Mouse (Mus musculus): Measurements from ENCODE around the gene Snrnp25.

The Snrnp25 gene

DNA sequence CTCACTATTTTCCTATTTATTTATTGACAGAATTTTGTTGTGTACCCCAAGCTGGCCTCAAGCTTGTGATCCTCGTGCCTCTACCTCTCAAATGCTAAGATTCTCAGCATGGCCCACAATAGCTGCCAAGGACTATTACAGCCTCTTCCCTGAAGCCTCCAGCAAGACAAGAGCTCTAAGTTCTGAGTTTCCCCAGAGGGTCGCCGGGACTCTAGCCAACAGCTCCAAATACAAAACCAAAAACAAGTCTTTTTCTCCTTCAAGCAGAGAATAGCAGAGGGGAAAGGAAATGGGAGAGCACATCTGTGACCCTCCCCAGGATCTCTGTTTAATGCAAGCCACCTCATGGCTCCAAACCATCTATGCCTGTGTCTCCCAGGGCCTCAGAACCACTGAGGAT lies 38.8 kb downstream of the Snrnp25 start:
- DNase-seq (ENCODE audit: low spot score in 2 of 2), result no peak

DNA sequence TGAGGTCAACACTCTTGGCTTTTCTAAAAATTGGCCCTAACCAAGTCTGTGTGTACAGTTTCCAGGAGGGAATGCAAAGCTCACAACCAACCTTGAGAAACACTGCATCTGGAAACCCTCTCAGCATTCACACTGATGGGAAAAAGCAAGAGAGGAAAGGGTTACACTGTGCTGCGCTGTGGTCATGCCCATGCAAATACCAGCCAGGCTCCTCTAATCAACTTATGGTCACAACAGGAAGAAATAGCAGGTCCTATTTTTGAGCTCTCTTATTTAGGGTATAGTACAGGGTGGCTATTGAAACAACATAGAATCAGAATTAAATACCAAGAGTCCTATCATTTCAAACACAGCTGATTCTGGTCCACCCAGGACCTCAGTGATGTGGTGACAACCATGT lies 39.4 kb downstream of the Snrnp25 start:
- no peak for DNase-seq (ENCODE audit: low spot score in 2 of 2)

DNA sequence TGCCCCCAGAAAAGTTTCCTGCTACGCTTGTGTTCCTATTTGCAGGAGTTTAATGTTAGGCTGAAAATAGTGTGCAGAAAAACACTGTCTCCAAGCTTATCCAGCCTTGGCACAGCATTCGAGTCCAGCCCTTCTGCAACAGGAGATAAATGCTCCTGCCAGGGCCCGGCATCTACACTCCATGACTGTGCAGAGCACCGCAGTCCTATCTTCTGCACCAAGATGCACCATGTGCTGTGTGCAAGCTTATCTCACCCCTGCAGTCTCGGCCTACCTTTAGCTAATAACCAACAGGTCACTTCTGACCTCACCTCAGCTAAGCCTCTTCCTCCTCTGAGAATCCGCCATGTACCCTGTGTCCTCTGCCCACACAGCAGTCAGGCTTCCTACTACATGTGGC lies 40.4 kb downstream of the Snrnp25 start:
- DNase-seq (ENCODE audit: low spot score in 2 of 2), result no peak

DNA sequence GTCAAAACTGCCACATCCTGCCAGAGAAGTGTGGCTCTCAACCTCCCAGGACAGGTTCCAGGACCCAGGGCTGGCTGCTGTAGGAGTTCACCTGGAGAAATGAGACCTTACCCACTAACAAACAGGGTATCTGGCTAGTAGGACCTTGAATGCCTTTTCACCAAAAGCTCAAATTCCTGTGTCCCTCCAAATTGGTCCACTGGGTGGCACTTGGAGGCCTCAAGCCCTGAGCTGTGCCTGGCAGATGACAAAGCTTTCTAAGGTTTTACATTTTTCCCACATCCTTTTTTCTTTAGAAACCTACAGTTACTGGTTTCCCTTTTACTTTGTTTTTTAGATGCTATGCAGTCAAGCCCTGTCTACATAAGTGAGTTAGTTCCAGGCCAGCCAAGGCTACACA lies 41.9 kb downstream of the Snrnp25 start:
- DNase-seq (ENCODE audit: low spot score in 2 of 2), result no peak

DNA sequence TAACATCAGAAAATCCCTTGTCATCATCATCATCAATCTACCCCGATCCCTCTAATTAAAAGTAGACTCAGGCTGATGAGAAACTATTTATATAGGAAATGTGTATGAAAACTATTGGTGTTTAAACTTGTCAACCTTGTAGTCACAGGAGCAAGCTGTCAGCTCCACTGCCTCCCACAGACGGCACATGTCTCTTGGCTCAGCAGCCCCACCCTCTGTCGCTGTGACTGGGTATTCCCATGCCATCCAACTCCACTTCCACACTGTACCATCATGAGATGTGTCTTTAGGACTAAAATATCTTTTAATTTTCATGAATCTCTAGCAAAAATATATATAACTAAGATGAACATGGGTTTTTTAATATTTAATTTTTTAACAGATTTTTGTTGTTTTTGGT lies 43.1 kb downstream of the Snrnp25 start:
- DNase-seq (ENCODE audit: low spot score in 2 of 2), result no peak

DNA sequence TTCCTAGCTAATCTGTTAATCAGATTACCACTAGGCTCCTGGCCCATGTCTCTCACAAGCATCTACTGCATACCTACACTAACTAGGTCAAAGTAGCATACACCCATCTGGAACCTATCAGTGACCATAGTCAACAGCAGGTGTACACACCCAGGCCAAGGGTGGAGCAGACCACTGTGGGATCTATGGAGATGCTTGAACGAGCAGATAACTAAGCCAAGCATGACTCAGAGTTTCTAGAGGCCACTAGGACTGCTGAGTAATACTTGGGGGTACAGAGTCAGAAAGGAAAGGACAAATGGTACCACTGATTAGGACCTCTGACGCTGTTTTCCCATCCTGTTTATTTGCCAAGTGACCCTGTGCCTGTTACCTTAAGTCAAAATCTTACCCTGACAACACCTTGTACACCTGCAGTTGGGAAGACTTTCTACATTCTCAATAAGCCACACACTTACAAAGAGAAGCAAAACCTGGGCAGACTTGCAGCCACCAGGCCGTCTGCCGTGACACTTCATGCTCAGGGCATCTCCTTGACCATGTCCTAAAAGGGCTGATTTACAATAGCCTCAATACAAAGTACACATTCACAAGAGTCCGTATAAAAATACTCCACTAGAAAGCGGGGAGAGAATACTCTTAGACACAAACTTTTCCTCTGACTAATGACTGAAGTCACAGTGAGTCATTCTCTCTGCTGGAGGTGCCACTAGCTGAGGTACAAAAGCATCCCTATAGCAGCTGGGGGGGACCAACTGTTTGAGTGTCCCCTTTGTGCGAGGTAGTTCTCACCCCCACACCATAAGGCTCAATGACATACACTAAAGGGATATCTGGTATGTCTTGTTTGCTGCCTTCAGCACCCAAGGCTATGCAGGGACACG lies 45.9 kb downstream of the Snrnp25 start:
- no peak for DNase-seq (ENCODE audit: low spot score in 2 of 2)

DNA sequence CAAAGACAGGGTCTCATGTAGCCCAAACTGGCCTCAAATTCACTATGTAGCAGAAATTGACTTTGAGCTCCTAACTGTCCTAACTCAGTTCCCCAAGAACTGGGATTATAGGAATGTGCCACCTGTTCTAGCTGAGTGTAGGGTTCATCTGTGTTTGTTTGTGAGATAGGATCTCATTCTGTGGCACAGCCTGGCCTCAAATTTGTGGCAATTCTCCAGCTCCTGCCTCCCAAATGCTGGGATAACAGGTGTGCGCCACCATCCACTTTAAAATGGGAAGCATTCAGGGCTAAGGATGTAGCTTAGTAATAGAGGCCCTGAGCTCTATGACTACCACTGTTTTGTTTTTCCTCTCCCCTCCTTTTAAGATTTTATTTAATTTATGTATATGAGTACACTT lies 47.9 kb downstream of the Snrnp25 start:
- no peak for DNase-seq (ENCODE audit: low spot score in 2 of 2)

DNA sequence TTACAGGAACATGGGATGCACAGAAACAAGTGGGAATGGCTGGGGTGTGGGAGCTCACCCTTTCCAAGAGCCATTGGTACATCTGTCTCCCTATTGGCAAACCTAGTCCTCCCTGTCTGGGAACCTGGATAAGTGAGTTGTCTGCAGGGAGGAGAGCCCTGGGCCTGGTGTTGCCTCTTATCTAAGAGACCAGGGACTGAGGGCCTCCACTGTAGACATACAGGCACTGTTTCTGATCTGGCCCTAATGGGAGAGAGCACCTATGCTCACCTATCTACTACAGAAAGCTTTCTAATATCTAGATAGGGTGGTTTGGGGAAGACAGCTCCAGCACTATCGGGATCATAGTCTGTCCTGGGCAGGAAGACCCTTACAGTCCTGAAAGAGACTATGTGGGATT lies 50.9 kb downstream of the Snrnp25 start:
- DNase-seq (ENCODE audit: low spot score in 2 of 2), result no peak

DNA sequence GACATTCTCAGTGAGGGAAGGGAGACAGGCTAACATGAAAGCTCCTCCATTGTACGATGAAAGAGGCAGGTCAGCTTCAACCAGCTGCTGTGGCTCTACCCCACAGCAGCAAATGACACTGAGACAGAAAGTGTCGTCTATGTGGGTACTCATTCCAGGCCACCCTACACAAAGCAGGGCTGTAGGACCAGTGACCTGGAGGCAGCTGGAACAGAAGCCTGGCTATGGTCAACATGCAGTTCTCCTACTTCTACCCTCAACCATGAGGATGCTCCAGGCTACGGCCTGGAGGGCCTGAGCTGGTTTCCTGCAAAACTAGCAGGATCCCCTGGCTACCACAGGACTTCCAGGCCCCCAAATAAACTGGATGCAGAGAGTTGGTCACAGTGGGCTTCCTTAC lies 51.4 kb downstream of the Snrnp25 start:
- no peak for DNase-seq (ENCODE audit: low spot score in 2 of 2)

Data from urinary bladder, postnatal 4 days (tissue).